Mouse (Mus musculus): ENCODE results near the gene Slc22a21. TPM values are rescaled to one million over a fixed set of nuclear protein-coding genes. Genes with fewer than 3 reads are reported as not detected.
"Not testable (repeated sequence)": the region's sequence is repeated elsewhere in the genome, so short reads cannot be mapped to it uniquely, and the experiment has no call there.

Slc22a21 gene
- total RNA-seq, 2 experiments from 2014 or later, result 1.8 TPM

DNA sequence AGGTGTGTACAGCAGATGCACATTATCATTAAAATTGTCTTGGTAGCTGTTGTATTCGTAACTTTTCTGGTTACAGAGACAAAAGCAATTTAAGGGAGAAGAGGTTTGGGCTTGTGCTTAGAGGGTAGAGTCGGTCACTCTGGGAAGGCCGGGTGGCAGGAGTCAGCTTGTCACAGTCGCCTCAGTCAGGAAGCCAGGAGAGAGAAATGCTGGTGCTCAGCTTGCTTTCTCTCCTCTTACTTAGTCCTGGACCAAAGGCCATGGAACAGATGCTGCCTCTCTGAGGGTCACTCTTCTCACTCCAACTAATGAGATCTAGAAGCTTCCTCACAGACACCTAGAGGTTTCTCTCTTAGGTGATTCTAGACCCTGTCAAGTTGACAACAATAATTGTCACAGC, 1.3 kb upstream of the Slc22a21 start:
- no peak for DNase-seq (ENCODE audit: low spot score in 2 of 2)
- H3K27ac ChIP-seq, result no peak overlapping the region
- H3K4me3 ChIP-seq, result no peak overlapping the region
- no peak for TF ChIP-seq CTCF (conservative IDR thresholded peaks at IDR 0.05)

- 0 out of 2 replicates have a peak overlapping the region, but pooled peaks have one; percentile 5 for H3K27ac ChIP-seq
- not testable (repeated sequence) for DNase-seq (ENCODE audit: low spot score in 2 of 2)
- H3K4me3 ChIP-seq, result peak overlapping the region; percentile 73
Measured at GRCm38 (mm10) chr11:53979456-53979787, 710 bp downstream of the Slc22a21 start.

DNA sequence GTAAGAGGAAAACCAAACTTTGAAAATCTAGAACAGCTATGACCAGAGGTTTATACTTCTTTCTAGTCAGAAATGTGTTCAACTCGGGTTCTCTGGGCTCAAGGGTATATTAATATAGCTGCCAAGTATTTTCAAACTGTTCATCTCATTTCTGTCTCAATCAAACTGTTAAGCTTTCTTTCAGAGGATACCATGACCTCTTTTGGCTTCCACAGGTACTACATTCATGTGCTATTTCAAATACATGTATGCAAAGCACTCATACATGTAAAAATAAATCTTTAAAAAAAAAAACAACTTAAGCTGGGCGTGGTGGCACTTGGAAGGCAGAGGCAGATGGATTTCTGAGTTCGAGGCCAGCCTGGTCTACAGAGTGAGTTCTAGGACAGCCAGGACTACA, 2.5 kb downstream of the Slc22a21 start:
- Histone ChIP-seq H3K4me3 (no peak overlapping the region), H3K27ac (no peak overlapping the region)
- no peak for DNase-seq (ENCODE audit: low spot score in 2 of 2)
- TF ChIP-seq CTCF (conservative IDR thresholded peaks at IDR 0.05), result peak; percentile 53

DNA sequence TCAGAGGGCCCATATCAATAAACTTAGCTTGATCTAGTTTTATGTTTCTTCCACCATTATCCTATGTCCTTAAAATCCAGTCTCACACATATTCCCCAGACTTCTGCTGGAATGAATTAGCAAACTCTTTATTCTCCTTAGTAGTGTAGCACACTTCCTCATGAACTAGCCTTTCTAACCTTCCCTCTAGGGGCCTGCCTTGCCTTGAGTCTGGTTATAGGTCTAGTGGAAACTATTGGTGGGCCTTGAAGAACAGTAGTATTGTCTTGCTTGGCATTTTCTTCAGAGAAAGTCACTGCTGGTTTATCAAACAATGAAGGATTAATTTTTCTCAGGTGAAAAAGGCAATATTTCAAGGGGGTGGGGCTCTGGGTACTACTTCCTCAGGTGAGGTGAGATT, 4.6 kb downstream of the Slc22a21 start:
- no peak for TF ChIP-seq CTCF (conservative IDR thresholded peaks at IDR 0.05)
- no peak overlapping the region for H3K27ac ChIP-seq
- H3K4me3 ChIP-seq, result no peak overlapping the region
- DNase-seq (ENCODE audit: low spot score in 2 of 2), result no peak

DNA sequence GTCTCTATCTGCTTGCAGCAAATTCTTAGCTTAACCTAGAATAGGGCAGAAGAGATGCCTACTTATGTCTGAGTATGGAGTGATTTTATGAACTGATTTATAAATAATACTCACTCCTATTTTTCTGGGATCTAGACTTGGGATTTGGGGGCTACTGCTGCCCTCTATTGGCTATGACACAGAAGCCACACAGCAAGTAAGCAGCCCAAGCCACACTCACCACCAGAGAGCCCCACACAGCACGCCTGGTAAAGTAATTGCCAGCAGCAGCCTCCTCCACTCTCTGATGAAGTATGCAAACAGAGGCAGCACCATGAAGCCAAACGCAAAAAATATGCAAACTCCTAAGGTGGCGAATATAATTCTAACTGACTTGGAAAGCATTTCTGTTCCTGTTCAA, 21.1 kb downstream of the Slc22a21 start:
- DNase-seq (ENCODE audit: low spot score in 2 of 2), result no peak
- Histone ChIP-seq H3K4me3 (no peak overlapping the region), H3K27ac (no peak overlapping the region)
- TF ChIP-seq CTCF (conservative IDR thresholded peaks at IDR 0.05), result peak; percentile 63

DNA sequence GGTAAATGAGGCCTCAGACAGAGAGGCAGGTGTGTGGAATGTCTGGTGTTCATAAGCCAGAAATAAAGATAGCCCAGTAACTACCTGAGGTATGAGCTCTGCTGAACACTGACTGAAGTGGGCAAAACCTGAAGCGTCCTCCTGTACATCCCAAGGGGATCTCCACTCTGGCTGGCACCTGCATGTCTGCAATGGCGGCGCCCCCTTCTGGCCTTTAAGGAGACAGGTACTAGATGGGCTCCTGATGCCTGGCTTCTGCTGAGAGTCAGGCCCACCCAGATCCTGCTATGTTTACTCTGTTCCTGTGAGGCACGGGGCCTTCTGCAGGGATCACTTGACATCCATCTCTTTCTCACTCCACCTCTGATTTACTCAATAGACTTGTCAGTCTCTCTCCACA, 22.0 kb downstream of the Slc22a21 start:
- not testable (repeated sequence) for H3K27ac ChIP-seq; H3K4me3 ChIP-seq; DNase-seq (ENCODE audit: low spot score in 2 of 2)
- peak; percentile 47 for TF ChIP-seq CTCF (conservative IDR thresholded peaks at IDR 0.05)

GRCm38 (mm10) chr11:53956636-53957035, 23.5 kb downstream of the Slc22a21 start:
- no peak for TF ChIP-seq CTCF (conservative IDR thresholded peaks at IDR 0.05)
- Histone ChIP-seq H3K4me3 (no peak overlapping the region), H3K27ac (no peak overlapping the region)
- no peak for DNase-seq (ENCODE audit: low spot score in 2 of 2)

GRCm38 (mm10) chr11:53954653-53955052, 25.5 kb downstream of the Slc22a21 start:
- Histone ChIP-seq H3K4me3 (no peak overlapping the region), H3K27ac (no peak overlapping the region)
- TF ChIP-seq CTCF (conservative IDR thresholded peaks at IDR 0.05), result no peak
- no peak for DNase-seq (ENCODE audit: low spot score in 2 of 2)

DNA sequence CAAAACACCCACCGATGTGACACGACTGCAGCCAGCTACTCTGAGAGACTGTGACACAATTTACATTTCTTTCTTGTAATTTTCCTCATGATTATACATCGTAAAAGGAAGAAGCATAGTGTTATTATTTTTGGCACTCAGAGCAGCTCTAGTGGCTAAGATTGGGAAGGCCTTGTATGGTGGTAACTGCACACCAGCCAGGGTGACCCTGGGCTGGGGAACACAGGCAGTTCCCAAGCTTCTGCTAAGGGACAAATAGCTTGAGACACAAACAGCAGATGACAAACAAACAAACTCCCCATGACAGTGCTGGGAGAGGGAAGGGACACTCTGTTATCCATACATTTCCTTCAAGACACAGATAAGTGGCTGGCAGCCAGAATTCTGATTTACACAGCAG, 30.0 kb downstream of the Slc22a21 start:
- not testable (repeated sequence) for DNase-seq (ENCODE audit: low spot score in 2 of 2); H3K27ac ChIP-seq; H3K4me3 ChIP-seq

DNA sequence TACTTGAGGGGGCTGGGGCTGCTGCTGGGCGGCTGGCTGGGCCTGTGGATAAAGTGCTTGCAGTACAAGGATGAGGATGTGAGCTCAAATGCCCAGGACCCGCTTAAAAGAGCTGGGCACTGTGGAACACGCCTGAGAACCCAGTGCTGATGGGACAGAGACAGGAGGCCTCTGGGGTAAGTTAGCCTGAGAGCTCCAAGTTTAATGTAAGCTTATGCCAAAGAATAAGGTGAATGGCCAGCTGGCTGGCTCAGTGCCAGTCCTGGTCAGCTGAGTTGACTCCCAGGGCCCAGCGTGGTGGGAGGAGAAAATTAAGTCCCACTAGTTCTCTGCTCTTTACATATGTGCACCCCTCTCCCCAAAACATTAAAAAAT, 48.2 kb downstream of the Slc22a21 start:
- not testable (repeated sequence) for DNase-seq (ENCODE audit: low spot score in 2 of 2); H3K4me3 ChIP-seq; H3K27ac ChIP-seq

DNA sequence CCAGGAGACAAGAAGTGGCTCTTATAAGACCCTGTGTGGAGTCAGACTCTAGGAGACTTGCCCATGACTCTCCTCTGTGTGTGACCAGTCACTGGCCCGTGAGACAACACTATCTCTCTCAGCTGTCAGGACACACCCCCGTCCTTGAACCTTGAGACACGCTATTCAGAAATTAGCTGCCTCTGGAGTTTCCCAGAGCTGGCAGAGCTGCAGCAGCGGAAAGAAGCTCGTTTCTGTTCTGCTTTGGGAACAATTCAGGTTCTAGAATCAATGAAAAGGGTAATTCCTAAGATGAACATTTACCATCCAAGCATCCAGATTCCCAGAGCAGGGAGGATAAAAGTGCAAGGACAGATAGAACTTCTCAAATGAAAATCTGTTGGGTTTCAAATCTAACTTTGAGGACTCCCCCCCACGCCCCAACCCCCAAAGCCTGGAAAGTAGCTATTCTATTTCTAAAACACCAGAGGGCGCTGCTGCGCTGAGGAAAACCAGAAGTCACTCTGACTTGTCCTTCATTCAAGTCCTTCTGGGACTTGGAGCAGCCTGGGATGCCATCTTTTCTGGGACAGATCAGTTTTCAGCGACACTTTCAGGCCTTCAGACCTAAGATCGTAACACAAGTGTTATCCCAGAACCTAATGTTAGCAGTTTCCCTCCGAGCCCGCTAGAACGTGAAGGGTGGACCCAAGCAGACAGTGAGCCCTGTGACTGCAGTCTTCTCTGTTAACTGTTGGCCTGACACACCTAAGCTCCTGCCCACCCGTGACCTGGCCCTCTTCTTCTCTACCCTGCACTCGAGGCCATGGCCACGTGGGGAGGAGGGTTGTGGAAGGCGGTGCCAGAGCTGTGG, 48.8 kb downstream of the Slc22a21 start:
- Histone ChIP-seq H3K4me3 (no peak overlapping the region), H3K27ac (no peak overlapping the region)
- TF ChIP-seq CTCF (conservative IDR thresholded peaks at IDR 0.05), result peak; percentile 81
- DNase-seq (ENCODE audit: low spot score in 2 of 2), result peak; percentile 25 to 70

DNA sequence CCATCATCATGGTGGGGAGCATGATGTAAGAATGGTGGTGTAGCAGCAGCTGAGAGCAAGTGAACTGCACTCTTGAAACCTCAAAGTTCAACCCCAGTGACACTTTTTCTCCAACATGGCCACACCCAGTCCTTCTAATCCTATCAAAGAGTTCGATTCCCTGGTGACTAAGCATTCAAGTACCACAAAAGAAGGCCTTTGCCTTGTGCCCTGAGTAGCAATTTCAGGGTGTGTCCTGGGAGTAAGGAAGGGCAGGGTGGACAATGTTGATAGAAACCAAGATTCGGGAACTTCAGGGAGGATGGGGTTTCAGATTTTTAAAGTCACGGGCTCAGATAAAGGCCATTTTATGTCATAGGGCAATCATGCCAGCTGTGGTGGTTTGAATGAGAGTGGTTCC, 50.4 kb downstream of the Slc22a21 start:
- H3K27ac ChIP-seq, result no peak overlapping the region
- no peak overlapping the region for H3K4me3 ChIP-seq
- no peak for TF ChIP-seq CTCF (conservative IDR thresholded peaks at IDR 0.05)
- DNase-seq (ENCODE audit: low spot score in 2 of 2), result no peak

- H3K4me3 ChIP-seq, result no peak overlapping the region
- TF ChIP-seq CTCF (conservative IDR thresholded peaks at IDR 0.05), result no peak
- DNase-seq (ENCODE audit: low spot score in 2 of 2), result no peak
- no peak overlapping the region for H3K27ac ChIP-seq
Measured at GRCm38 (mm10) chr11:53928585-53928984, 51.5 kb downstream of the Slc22a21 start.

- TF ChIP-seq CTCF (conservative IDR thresholded peaks at IDR 0.05), result no peak
- no peak overlapping the region for H3K4me3 ChIP-seq
- no peak overlapping the region for H3K27ac ChIP-seq
- no peak for DNase-seq (ENCODE audit: low spot score in 2 of 2)
Measured at GRCm38 (mm10) chr11:53926303-53926702, 53.8 kb downstream of the Slc22a21 start.

Measured in layer of hippocampus, adult 2 months (tissue).